Mouse (Mus musculus): ENCODE measurements around the gene Zfp638. TPM values are rescaled to one million over a fixed set of nuclear protein-coding genes. Genes with fewer than 3 reads are reported as not detected.
"Not testable (repeated sequence)": the region's sequence is repeated elsewhere in the genome, so short reads cannot be mapped to it uniquely, and the experiment has no call there.

Zfp638 gene
- 11.8 and 13.2 TPM in 2 replicates for polyA plus RNA-seq (2012; rRNA removed)

DNA sequence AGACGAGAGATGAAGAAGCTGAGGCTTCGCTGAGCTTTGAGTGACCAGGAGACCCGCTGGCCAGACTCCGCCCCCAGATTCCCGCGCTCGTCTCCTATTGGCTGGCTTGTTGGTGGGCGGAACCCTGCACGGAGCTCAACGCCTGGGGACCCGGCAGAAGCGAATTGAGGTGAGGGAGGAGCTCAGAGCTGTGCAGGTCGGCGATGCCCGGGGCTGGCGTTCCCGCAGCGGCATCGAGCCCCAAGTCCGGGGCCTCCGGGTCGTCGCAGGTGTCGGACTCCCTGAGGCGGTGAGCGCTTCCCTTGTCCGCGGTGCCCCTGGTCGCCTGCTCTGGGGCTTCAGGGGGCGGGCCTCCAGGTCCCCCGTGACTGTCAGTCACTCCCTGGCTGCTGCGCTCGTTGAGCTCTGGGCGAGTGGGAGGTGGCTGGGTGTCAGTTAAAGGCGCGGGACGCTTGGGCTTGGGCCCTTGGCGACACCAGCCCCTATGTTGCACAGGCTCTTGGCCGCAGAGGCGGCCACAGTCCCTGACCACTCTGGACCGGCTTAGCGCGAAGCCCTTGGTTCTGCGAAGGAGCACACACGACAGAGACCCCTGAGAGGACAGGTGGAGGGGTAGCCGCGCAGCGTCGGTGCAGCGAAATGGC lies at the start of gene Zfp638:
Gene Zfp638, plus strand, starts transcription at position 156 of the 644 bp plus-strand sequence.
- peak; percentile 17 for DNase-seq (ENCODE audit: low read depth)

DNA sequence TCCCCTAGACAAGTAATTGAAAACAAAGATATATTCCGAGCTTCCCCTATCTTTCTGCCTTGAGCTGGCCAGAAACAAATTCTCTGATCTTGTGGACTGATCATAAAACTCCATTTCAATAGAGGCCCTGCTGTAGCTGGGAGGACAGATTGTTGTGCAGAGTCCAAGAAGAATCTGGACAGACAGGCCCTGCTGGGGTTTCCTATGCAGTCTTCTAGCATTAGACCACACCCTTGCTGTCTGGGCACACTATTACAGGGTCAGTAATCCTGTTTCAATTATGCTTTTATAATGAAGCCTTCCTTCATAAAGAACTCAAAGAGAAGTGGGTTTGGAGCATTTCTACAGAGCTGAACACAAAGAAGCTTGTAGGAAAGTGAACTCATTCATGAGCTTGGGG lies 47.9 kb upstream of the Zfp638 start:
- no peak for DNase-seq (ENCODE audit: low read depth)

DNA sequence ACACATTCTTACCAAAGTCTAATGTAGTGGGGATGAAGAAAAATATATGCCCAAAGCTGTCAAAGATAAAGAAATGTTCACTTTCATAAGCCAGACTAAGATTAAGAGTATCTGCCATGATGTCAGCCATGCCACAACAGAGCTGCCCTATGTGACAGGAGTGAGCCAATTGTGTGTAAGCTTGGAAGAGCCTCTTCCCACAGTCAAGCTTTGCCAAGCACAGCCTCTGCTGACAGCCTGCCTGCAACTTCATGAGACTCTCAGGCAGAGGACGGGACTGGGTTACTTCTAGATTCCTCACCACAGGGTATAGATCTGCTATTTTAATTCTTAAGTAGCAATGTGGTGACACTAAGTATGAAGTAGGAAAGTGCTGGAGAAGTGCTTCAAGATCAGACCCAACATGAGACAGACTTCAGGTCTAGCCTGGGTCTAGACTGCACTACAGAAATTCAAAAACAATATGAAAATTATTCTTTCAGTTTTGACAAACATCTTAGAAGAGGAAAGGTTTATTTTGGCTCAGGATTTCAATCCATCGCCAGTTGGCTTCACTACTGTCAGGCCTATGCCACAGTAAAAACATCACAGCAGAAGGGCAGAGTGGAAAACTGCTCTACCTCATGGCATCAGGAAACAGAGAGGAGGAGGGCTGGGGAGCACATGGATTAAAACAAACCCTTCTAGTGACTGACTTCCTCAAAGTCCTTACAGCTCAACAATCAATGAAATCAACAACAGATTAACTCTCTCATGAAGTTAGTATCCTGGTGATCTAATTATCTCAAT lies 46.0 kb upstream of the Zfp638 start:
- no peak for DNase-seq (ENCODE audit: low read depth)

DNA sequence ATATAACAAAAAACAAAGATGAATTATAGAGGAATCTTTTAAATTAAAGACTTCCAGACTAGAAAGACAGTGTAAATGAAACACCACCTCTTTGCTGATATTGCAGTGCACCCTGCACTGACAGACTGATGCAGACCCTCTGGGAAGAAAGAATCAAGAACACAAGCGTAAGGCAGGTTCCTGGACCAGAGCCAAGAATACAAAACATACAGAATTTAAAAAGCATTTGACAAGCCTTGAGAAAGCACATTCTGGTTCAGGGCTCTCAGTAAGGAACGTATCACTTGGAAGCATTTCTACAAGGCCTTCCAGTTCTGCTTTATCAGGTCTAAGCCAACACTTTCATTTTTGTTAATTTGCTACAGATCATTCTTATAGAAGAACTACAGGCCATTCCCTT lies 45.1 kb upstream of the Zfp638 start:
- no peak for DNase-seq (ENCODE audit: low read depth)

DNA sequence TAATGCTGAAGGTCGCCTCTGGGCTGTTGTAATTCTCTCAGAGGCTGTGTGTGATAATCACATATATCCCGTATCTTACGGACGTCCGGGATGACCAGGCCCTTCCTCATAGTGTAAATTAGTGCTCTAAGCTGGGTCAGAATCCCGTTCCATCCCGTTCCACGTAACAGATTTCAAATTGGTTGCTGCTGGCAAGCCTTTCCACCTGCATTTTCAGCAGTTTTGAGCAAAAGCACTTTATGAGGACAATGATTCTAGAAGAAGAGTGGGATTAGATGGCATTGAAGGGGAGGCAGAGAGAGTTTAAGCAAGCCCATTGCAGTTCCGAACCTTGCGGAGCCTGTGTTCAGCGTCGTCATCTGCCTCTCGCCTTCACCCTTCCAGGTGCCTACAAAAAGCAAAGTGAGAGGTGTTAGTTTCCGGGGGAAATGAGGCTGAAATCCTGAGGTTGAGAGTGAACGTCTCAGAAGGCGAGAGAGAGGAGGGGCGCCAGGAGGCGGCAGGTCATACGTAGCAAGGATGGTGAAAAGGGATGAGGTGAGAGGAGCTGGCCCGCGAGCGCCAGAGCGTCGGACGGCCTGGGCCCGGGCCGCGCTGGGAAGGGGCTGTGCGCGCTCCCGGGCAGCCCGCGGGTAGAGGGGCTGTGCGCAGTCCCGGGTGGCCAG lies 35.8 kb upstream of the Zfp638 start:
- no peak for DNase-seq (ENCODE audit: low read depth)

DNA sequence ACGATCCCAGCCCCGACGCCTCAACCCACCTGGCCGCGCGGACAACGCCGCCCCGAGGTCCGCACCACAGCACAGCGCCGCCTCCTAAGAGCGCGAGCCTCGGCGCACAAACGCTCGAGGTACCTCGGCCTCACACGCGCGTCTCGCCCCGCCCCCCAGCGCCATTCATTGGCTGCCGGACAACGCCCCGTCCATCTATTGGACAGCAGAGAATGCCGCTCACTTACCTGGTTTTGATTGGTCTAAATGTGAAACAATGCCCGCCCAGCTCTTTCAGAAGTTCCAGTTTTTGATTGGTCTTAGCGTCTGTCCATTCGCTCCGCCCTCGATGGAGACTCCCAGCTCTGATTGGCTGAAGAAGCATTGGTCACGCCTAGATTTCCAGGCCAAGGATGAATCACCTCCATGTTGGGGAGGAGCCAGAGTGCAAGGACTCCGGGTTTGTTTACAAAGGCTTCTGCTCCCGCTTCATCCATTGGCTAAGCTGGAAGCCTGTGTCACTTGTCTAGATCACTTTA lies 35.2 kb upstream of the Zfp638 start, which contains the start of gene Paip2b:
Gene Paip2b, minus strand, starts transcription at position 136 of the 518 bp plus-strand sequence.
- peak; percentile 100 for DNase-seq (ENCODE audit: low read depth)

DNA sequence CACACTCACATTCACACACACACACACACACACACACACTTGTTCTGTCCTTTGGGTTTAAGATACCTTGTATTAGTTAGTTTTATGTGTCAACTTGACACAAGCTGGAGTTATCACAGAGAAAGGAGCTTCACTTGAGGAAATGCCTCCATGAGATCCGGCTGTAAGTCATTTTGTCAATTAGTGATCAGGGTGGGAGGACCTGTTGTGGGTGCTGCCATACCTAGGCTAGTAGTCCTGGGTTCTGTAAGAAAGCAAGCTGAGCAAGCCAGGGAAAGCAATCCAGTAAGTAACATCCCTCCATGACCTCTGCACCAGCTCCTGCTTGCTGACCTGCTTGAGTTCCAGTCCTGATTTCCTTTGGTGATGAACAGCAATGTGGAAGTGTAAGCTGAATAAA lies 34.5 kb upstream of the Zfp638 start:
- DNase-seq (ENCODE audit: low read depth), result not testable (repeated sequence)

DNA sequence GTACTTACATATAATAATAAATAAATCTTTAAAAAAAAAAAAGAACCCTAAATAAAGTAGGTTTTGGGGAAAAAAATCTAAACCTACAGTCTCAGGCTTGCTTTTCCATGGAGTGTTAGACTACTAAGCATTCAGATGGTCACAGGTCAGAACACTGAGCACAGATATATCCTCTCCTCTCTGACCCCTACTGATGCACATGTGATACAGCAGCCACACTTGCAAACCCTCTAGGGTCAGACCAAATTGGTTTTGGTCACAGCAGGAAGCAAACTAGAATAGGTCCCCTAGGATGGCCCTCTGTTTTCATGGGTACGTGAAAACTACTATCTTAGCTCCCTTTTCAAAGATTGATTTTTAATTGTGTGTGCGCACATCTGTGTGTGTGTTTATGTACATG lies 30.1 kb upstream of the Zfp638 start:
- DNase-seq (ENCODE audit: low read depth), result no peak

DNA sequence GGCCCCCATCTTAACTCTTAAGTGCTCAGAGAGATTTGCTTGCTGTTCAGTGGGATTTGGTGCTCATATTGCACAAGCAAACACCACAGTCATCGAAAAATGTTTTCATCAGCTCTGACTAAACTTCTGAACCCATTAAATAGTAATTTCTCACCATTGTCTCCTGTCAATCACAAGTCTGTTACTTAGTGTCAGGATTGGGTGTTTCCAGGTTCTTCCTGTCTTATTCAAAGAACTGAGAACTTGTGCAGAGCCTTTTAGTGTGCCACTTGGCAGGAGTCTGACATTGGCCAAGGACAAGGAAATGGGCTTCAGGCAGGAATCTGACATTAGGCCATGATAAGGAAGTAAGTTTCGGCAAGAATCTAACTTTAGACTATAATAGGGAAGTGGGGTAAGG lies 28.9 kb upstream of the Zfp638 start:
- no peak for DNase-seq (ENCODE audit: low read depth)

DNA sequence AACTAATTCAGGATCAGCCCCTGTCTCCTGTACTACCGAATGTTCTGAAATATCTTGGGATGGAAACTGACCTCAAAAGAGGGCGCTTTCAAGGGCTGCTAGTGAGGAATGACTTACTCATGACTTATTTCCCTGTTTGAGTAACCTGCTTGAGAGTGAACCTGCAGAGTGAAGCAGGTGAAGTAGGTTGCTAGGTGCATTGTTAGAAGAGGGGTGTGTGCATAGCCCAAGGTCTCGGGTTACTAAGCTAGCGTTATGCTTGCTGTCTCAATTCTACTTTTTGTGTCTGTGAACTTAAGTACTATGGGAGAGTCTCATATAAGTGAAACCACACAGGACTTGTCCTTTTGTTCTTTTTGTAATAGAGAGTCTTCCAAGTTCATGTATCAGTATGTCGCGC lies 26.8 kb upstream of the Zfp638 start:
- DNase-seq (ENCODE audit: low read depth), result no peak

DNA sequence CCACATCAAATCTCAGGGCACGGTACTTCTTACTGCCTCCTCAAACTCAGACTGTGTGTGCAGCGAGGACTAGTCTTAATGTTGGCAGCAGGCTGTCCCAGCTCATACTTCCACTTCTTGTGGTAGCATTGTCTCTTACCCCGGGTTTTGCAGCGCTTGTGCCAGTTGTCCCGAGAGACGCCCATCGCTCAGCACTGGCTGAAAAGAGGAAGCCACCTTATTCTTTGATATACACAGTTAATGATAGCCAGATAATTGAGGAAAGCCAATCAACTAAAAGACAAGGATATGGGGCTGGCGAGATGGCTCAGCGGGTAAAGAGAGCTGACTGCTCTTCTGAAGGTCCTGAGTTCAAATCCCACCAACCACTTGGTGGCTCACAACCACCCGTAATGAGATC lies 22.0 kb upstream of the Zfp638 start:
- DNase-seq (ENCODE audit: low read depth), result no peak

DNA sequence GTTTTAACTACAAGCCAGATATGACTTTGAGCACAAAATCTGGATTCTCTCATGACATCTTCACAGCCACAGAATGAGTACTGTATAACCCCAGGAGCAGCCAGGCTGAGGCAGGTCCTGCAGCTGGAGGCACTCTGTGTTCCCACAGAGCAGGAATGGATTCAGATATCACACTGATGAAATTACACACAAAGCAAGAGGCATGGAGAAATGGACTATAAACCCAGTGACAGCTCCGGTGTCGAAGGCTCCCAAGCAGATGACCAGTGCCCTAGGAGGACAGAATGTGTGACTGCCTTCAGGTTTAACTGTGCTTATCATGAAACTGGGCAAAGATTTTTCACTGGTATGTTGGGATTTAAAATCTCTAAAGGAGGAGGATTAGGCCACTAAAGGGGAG lies 20.8 kb upstream of the Zfp638 start:
- DNase-seq (ENCODE audit: low read depth), result no peak

DNA sequence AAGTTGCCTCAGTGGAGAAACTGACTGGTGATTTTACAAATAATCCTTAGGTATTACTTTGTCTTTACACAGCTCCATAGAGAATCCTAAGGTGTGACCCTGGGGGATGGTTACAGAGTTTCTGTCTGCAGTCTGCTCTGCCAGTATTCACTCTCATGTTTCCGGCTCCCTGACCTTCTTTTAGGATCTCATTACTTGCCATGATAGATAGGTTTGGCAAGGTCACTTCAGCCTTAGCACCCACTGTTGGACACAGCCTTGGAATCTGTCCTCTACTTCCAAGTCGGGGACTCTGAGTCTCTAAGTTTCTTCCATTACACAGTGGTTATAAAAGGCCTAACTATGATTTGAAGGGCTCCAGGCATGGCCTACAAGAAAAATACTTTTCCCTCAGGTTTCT lies 17.5 kb upstream of the Zfp638 start:
- DNase-seq (ENCODE audit: low read depth), result no peak

DNA sequence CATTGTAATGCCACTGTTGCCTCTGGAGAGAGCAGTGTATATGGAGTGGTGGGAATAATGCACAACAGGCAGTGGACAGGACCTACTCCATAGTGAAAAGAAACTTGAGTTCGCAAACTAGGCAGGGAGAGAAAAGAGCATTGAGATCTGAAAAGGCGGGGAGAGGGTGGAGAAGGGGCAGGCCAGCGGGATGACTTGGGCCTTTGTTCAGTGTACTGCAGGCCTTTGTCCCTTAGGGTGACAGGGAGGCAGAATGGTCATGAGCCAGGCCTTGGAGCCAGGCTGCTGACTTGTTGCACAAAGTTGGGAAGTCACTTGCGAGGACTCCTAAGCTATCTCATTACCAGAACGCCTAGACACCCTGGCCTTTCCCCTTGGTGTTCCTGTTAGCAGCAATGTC lies 9.4 kb upstream of the Zfp638 start:
- no peak for DNase-seq (ENCODE audit: low read depth)

DNA sequence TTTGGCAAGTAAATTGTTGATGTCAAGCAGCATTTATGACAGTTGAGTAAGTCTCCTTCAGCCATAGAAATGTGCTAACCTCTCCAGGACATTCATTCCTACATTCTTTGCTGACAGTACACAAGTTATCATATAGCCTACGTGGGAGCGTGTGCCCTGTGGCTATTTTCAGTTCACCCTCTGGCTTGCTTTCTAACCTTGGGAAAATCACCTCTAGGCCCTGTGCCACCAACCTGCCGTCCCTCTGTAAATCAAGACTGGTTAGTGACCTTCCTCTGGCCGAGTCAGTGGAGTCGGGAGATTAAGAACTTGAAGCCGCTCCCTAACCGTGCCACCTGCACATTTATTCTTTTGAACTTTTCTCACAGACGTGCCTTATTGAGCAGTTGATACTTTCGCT lies 6.9 kb upstream of the Zfp638 start:
- no peak for DNase-seq (ENCODE audit: low read depth)

DNA sequence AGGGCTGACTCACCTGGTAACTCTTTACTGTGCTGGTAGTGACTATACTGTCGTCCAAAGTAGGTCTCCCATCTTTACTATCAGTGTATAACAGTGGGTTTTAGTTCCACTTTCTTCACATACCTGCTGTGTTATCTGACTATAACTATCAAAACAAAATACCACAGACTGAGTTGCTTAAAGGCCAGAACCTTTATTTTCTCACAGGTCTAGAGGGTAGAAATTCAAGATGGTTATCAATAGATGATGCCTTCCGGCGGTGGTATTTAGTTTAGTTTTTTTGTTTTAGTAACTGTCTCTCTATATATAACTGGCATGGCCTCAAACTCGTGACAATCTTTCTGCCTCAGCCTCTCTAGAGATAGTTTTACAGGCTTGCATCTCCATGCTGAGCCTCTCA lies 3.4 kb upstream of the Zfp638 start:
- DNase-seq (ENCODE audit: low read depth), result no peak

DNA sequence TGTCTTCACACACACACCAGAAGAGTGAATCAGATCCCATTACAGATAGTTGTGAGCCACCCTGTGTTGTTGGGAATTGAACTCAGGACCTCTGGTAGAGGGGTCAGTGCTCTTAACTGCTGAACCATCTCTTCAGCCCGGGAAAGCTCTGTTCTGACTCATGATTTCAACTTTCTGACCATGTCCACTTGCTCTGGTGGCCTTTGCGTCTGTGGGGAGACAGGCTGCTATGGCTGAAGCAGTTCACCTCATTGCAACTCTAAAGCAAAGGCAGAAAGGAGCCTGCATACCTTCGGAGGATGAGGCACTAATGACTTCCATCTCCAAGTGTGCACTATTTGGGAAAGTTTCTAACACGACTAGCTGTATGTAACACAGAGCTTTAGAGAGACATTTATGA lies 486 bp upstream of the Zfp638 start:
- no peak for DNase-seq (ENCODE audit: low read depth)

DNA sequence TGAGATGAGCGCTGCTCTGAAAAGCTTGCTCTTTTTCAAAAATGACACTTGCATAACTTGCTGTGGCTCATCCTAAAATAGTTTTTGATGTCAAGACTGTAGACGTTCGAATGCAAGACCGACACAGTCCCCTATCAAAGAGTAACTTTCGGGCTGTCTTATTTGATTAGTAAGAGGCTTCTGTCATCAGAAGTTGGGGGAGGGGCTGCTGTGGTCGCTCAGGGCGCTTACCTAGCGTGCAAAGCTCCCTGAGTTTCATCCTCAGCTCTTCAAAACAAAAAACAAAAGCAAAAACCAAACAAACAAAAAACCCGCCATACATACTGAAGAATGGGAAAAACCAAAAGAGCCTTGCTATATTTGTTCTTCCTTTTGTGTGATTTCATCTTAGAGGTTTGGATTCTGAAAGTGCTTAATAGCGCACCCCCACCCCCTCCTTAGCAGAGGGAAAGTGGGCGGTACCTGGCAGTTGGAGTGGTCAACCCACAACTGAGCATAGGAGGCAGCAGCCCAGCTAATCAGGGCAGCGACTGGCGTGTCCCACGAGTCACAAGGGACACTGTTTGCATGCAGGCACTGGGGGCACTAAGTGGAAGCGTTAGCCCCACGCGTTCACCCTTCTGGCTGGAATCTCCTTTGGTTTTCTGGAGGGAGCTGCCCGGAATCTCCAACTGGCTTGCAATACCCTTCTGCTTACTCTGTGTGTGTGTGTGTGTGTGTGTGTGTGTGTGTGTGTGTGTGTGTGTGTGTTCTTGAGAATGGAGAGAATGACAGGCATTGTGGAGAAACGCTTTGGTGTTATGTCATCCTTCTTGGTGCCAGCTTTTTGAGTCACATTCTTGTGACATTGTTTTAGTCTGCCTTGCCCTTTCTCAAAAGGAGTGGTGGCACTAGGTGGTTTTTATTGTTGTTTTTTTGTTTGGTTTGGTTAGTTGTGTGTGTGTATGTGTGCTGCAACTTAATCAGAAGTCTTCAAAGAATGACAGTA lies 983 bp downstream of the Zfp638 start:
- DNase-seq (ENCODE audit: low read depth), result peak; percentile 27

DNA sequence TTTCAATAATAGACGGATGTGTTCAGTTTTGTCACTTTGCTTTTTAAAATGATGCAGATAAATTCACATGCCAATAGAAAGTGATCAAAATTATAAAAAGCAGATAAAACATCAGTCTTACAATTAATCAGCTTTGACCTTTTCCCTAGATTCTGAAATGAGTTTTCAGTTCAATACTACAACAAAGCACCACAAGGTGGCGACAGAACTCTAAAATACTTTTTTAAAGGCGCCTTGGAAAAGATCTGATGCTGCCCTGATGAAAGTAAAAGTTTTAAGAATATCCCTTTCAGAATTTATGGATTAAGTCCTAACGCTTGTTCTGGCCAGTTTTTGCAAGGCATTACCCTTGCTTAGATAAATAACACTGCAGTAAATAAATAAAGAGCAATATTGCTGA lies 12.9 kb downstream of the Zfp638 start:
- peak; percentile 8 for DNase-seq (ENCODE audit: low read depth)

DNA sequence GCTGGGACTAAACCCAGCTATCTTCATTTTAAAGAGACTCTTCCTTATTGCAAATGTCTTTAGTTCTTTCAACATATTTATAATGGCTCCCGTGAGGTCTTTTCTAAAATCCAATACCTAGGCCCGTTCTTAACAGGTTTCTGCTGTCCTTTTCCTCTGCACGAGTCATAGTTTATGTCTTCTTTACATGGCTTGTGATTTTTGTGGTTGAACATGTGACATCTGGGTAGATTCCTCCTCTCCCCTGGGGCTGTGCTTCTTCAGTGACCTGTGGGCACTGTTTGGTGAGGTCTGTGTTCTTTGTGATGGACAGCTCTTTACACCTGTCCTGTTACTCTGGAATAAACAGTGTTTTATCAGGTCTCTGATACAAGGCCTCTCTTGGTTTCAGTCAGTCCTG lies 19.9 kb downstream of the Zfp638 start:
- DNase-seq (ENCODE audit: low read depth), result no peak

DNA sequence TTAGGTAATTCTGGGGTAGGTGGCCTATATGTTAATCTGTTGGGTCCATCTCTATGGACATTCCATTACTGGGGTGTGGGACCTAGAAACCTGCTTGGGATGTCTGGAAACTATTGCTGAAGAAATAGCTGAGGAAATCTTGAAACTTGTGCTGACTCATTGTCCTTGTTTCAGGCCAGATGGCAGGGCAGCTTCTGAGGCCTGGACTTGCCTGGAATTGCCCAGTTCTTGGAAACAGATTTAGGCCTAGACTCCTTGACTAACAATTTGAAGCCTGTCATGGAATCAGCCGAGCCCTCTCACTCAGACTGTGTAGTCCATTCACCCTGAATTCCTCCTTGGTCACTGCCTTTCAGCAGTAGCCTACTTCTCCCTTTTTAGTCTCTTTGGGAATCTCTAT lies 21.9 kb downstream of the Zfp638 start:
- DNase-seq (ENCODE audit: low read depth), result peak; percentile 19

All from gonadal fat pad, adult 2 months (tissue).